In the genomic region with DNA sequence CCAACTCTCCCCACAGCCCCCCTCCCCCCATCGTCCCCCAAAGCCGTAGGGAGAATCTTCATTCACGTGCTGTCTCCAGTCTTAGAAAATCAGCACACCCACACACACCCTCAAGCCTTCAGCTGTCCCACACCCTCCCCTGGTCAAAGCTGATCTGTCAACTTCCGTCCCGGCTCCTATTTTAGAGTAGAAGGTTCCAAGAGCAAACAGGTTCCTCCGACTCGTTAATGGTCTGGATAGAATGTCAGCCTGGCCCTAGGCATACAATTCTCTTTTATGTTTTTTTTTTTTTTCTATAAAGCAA, we compare ENCODE assay signal across 17 mouse cellular contexts.
DNase-seq lines count a peak whose midpoint lies in the region; ATAC-seq and TF ChIP-seq lines count a peak whose summit lies in the region.
"Had no signal": no experiment of that assay in that cellular context is flagged by ENCODE, and none has a peak within 500 bp of the region (broad histone marks: within the 10 kb centered on the region; RNA-seq: fewer than 3 reads in every experiment).

No protein-coding gene starts in this region.

- H3K4me3 ChIP-seq in heart, embryonic 14.5 days (ENCODE audit: control insufficient read depth in 1 of 2, insufficient read depth in 1 of 2, low read depth in 1 of 2, low read length in 2 of 2), result no peak overlapping the region
- H3K4me3 ChIP-seq in lung, embryonic 14.5 days (ENCODE audit: low read depth, low read length), result no peak overlapping the region
- peak overlapping the region; percentile 36 for H3K4me3 ChIP-seq in embryonic facial prominence, embryonic 10.5 days
- H3K4me3 ChIP-seq in limb, embryonic 13.5 days, result no peak overlapping the region
- H3K4me3 ChIP-seq: hindbrain, embryonic 12.5 days; layer of hippocampus, adult 2 months; midbrain, embryonic 12.5 days; neural tube, embryonic 12.5 days had no signal

- H3K27me3 ChIP-seq in heart, embryonic 14.5 days (ENCODE audit: control insufficient read depth, insufficient read depth, low read length), result peaks cover 17% of the 10 kb centered on the region
- H3K27me3 ChIP-seq in lung, embryonic 14.5 days (ENCODE audit: insufficient read depth, low read length), result peaks cover 22% of the 10 kb centered on the region
- H3K27me3 ChIP-seq in embryonic facial prominence, embryonic 10.5 days (replicated peaks; ENCODE audit: low read depth, poor library complexity, severe bottlenecking), result peaks cover 73% of the 10 kb centered on the region
- peaks cover 28% of the 10 kb centered on the region for H3K27me3 ChIP-seq in limb, embryonic 13.5 days

- no peaks in the 10 kb centered on the region for H3K9me3 ChIP-seq in heart, embryonic 14.5 days (ENCODE audit: control insufficient read depth, low read length)
- H3K9me3 ChIP-seq in lung, embryonic 14.5 days (ENCODE audit: low read depth, low read length), result no peaks in the 10 kb centered on the region
- no peaks in the 10 kb centered on the region for H3K9me3 ChIP-seq in embryonic facial prominence, embryonic 10.5 days
- H3K9me3 ChIP-seq in limb, embryonic 13.5 days, result no peaks in the 10 kb centered on the region
- H3K9me3 ChIP-seq: hindbrain, embryonic 12.5 days; midbrain, embryonic 12.5 days; neural tube, embryonic 12.5 days had no signal

- TF ChIP-seq CTCF in lung, embryonic 14.5 days (IDR thresholded peaks at IDR 0.05; ENCODE audit: low read depth), result no peak

- WGBS in heart, embryonic 14.5 days, result 37% methylated on average over 7 of the region's 7 CpGs
- 17% methylated on average over 7 of the region's 7 CpGs for WGBS in lung, embryonic 14.5 days
- WGBS in embryonic facial prominence, embryonic 10.5 days, result 6% methylated on average over 7 of the region's 7 CpGs
- WGBS in limb, embryonic 13.5 days, result 11% methylated on average over 7 of the region's 7 CpGs

- DNase-seq in heart, postnatal 14 days, result no peak
- DNase-seq in lung, embryonic 14.5 days, result no peak
- no peak for DNase-seq in lung, postnatal 36 days
- DNase-seq in embryonic facial prominence, embryonic 10.5 days (ENCODE audit: low spot score), result no peak
- DNase-seq in gastrocnemius, postnatal 14 days, result no peak
- DNase-seq: cerebellum, adult 11 months; gastrocnemius, postnatal 36 days; kidney, adult 18-20 months; lung, adult 18-20 months; thymus, adult 18-20 months had no signal

- ATAC-seq in heart, embryonic 14.5 days (ENCODE audit: insufficient number of reproducible peaks, insufficient read depth, low FRiP score, low read depth), result no peak
- ATAC-seq in lung, embryonic 14.5 days (ENCODE audit: insufficient read depth), result no peak
- ATAC-seq in limb, embryonic 13.5 days (ENCODE audit: low FRiP score, low read depth), result no peak
- ATAC-seq: activated CD4-positive, CD25-positive, alpha-beta regulatory T cell, adult 4 months had no signal

- no peak overlapping the region for H3K27ac ChIP-seq in heart, embryonic 14.5 days (replicated peaks in 1 of 2; ENCODE audit: control insufficient read depth in 1 of 2, insufficient read depth in 1 of 2, low read depth in 2 of 2, low read length in 2 of 2)
- no peak overlapping the region for H3K27ac ChIP-seq in lung, embryonic 14.5 days (ENCODE audit: low read depth)
- no peak overlapping the region for H3K27ac ChIP-seq in embryonic facial prominence, embryonic 10.5 days (replicated peaks)
- no peak overlapping the region; the same call in 1 of the 2 replicates for H3K27ac ChIP-seq in limb, embryonic 13.5 days
- H3K27ac ChIP-seq: hindbrain, embryonic 12.5 days; layer of hippocampus, adult 2 months; midbrain, embryonic 12.5 days; neural tube, embryonic 12.5 days had no signal

- H3K36me3 ChIP-seq in heart, embryonic 14.5 days (ENCODE audit: control insufficient read depth, insufficient read depth, low read length), result no peaks in the 10 kb centered on the region
- no peaks in the 10 kb centered on the region for H3K36me3 ChIP-seq in lung, embryonic 14.5 days (ENCODE audit: insufficient read depth)
- H3K36me3 ChIP-seq in embryonic facial prominence, embryonic 10.5 days (replicated peaks), result no peaks in the 10 kb centered on the region
- no peaks in the 10 kb centered on the region for H3K36me3 ChIP-seq in limb, embryonic 13.5 days
- H3K36me3 ChIP-seq: hindbrain, embryonic 12.5 days; midbrain, embryonic 12.5 days; neural tube, embryonic 12.5 days had no signal

- H3K9ac ChIP-seq in heart, embryonic 14.5 days (ENCODE audit: low read length), result no peak overlapping the region
- H3K9ac ChIP-seq in lung, embryonic 14.5 days, result no peak overlapping the region
- H3K9ac ChIP-seq in limb, embryonic 13.5 days, result no peak overlapping the region
- H3K9ac ChIP-seq: hindbrain, embryonic 12.5 days; midbrain, embryonic 12.5 days; neural tube, embryonic 12.5 days had no signal

- H3K4me1 ChIP-seq in heart, embryonic 14.5 days (ENCODE audit: control insufficient read depth in 2 of 2, insufficient read depth in 2 of 2, low read length in 2 of 2), result peaks cover 6 to 9% of the 10 kb centered on the region in 2 experiments
- no peaks in the 10 kb centered on the region for H3K4me1 ChIP-seq in lung, embryonic 14.5 days (ENCODE audit: insufficient read depth)
- peaks cover 34% of the 10 kb centered on the region for H3K4me1 ChIP-seq in embryonic facial prominence, embryonic 10.5 days
- peaks cover 27% of the 10 kb centered on the region for H3K4me1 ChIP-seq in limb, embryonic 13.5 days

- intact Hi-C loops in heart, postnatal 14 days (cut with DNase I), result no loop called here
- intact Hi-C loops in gastrocnemius, postnatal 14 days (cut with DNase I; ENCODE audit: low total_unique reads), result no loop called here

- peak overlapping the region; percentile 54; the same call in 1 of the 2 replicates for H3K4me2 ChIP-seq in heart, embryonic 14.5 days (ENCODE audit: low read length)
- H3K4me2 ChIP-seq in lung, embryonic 14.5 days, result peak overlapping the region; percentile 18; the same call in 1 of the 2 replicates
- H3K4me2 ChIP-seq in limb, embryonic 13.5 days (replicated peaks), result peak overlapping the region; percentile 44
